Mouse (Mus musculus) thymus, adult 2 months (tissue): Measurements from ENCODE around the gene Phf13.

Source experiments
- CTCF ChIP-seq: fragments of 200-500 bp; IDR thresholded peaks from 2 replicates; pipeline ENCODE4 v1.5.1; 2012; ENCODE audit warnings: mild to moderate bottlenecking, control low read depth, low read length, moderate library complexity, borderline replicate concordance; ENCODE audit not compliant: control insufficient read depth, poor library complexity, insufficient read depth; ENCODE audit errors: extremely low read depth
- POLR2A ChIP-seq: fragments of 200-500 bp; IDR thresholded peaks from 2 replicates; pipeline ENCODE4 v1.6.1; 2012; ENCODE audit warnings: mild to moderate bottlenecking, low read length, control low read depth, moderate library complexity; ENCODE audit not compliant: control insufficient read depth, poor library complexity, insufficient read depth; ENCODE audit errors: extremely low read depth

GRCm38 (mm10) chr4:152028456-152028855, 32.4 kb upstream of the Phf13 start:
- TF ChIP-seq POLR2A (no peak), CTCF (no peak)
